Mouse (Mus musculus) cerebellum, postnatal 36 days (tissue): ENCODE data around the gene Cfap97d1.

Source experiments
- DNase-seq, 2 experiments: peaks; one replicate each; pipeline ENCODE4 v3.0.0; 2021 to 2022; ENCODE audit warnings: mixed read lengths in 2 of 2

Gene Cfap97d1

DNA sequence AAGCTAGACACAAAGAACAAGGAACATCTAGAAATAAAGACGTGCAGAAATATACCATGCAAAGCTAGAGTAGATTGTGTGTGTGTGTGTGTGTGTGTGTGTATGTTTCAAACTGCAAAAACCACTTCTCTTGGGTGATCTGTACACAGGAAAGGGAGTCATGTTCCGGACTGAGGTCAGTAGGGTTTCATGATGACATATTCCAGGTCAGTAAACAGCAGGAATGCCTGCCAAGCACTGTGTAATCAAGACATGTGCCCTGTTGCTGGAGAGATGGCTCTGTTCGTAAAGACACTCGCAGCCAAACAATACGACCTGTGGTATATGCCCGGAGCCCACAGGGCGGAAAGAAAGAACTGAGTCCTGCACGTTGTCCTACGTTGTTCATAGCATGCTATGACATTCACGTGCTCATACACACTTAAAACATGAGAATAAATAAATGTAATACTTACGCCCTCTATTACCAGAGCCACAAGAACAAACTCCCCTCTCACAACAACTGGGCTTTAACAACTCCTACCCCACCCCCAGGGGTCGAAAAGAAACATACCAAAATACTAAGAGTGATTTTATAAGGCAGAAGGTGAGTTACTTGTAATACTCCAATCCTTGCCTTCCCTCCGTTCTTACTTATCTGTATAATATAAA, 55.5 kb downstream of the Cfap97d1 start:
- no peak for DNase-seq

GRCm38 (mm10) chr11:102040138-102040524, 56.1 kb downstream of the Cfap97d1 start:
- peak; percentile 90 to 92 for DNase-seq

DNA sequence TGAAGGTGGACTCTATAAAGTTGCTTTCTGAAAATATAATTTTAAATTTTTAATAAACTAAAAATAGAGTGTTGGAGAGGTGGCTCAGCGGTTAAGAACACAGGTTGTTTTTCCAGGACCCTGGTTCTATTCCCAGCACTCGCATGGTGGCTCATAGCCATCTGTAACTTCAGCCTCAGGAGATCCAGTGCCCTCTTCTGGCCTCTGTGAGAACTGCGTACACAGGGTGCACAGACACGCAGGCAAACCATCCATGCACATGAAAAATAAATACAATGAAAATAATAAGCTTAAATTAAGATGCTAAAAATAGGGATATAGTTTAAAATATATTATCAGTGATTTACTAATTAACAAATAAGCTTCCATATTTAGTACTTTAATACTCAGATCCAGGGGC, 56.6 kb downstream of the Cfap97d1 start:
- no peak for DNase-seq

GRCm38 (mm10) chr11:102041350-102041949, 57.4 kb downstream of the Cfap97d1 start, which contains the start of gene Cd300lg:
Gene Cd300lg (plus strand): TSS chr11:102041509.
- DNase-seq = no peak
